Mouse (Mus musculus) embryonic facial prominence, embryonic 13.5 days (tissue): Measurements from ENCODE around the gene Slc30a4. TPM values are rescaled to one million over a fixed set of nuclear protein-coding genes. Genes with fewer than 3 reads are reported as not detected.
A peak's percentile ranks its signal among the peaks of the same experiment; 100 is the strongest.

Source experiments
- ATAC-seq: fragments of 200-750 bp; cut with Nextera tagmentation; 2 replicates; pipeline ENCODE4 v1.8.0; 2017; ENCODE audit warnings: low read depth; ENCODE audit not compliant: insufficient number of reproducible peaks, insufficient read depth, low FRiP score, low TSS enrichment
- H3K27ac ChIP-seq: fragments of 300-500 bp; sonication (generic); 2 replicates; pipeline ENCODE4 v1.5.1; 2015; ENCODE audit warnings: moderate library complexity, mild to moderate bottlenecking, inconsistent platforms
- H3K27me3 ChIP-seq: fragments of 300-500 bp; sonication (generic); 2 replicates; pipeline ENCODE4 v1.6.1; 2015; ENCODE audit warnings: mild to moderate bottlenecking, inconsistent platforms
- H3K36me3 ChIP-seq: fragments of 300-500 bp; sonication (generic); 2 replicates; pipeline ENCODE4 v1.6.1; 2015; ENCODE audit warnings: mild to moderate bottlenecking, inconsistent platforms
- H3K4me1 ChIP-seq: fragments of 300-500 bp; sonication (generic); 2 replicates; pipeline ENCODE4 v1.6.1; 2015; ENCODE audit warnings: inconsistent platforms
- H3K4me2 ChIP-seq: fragments of 300-500 bp; sonication (generic); 2 replicates; pipeline ENCODE4 v1.6.1; 2015; ENCODE audit warnings: moderate library complexity, mild to moderate bottlenecking, inconsistent platforms
- H3K4me3 ChIP-seq: fragments of 300-500 bp; sonication (generic); 2 replicates; pipeline ENCODE4 v1.5.1; 2015; ENCODE audit warnings: mild to moderate bottlenecking, inconsistent platforms
- H3K9ac ChIP-seq: fragments of 300-500 bp; sonication (generic); 2 replicates; pipeline ENCODE4 v1.6.1; 2015; ENCODE audit warnings: mild to moderate bottlenecking, inconsistent platforms
- H3K9me3 ChIP-seq: fragments of 300-500 bp; sonication (generic); 2 replicates; pipeline ENCODE4 v1.6.1; 2016; ENCODE audit warnings: inconsistent platforms
- WGBS: fragments of 180-500 bp; shearing (Covaris S2); methylation state at CpG from one replicate; pipeline ENCODE4 v1.1.7; 2015; ENCODE audit warnings: mixed read lengths; 5-methylcytosine and 5-hydroxymethylcytosine counted together
- microRNA counts: library from miRNA; unstranded; fragments of <30 nt; microRNA quantifications from one replicate; lab custom pipeline; 2016
- microRNA-seq: library from miRNA; unstranded; fragments of <30 nt; microRNA quantifications from one replicate; pipeline ENCODE4, GENCODE M21; 2016
- polyA plus RNA-seq: library from polyadenylated mRNA; unstranded; fragments of >200 nt; fragmentation: Nextera tagmentation; extraction: Ambion mirVana; gene quantifications from 2 replicates; pipeline ENCODE4 v1.2.1, GENCODE M21; 2015

Slc30a4 gene
- polyA plus RNA-seq, 1 experiment from 2014 or later: 8.5 TPM

GRCm38 (mm10) chr2:122638673-122639072 is 63.8 kb downstream of the Slc30a4 start:
- Histone ChIP-seq H3K4me3 (no peak overlapping the region), H3K27ac (no peak overlapping the region), H3K4me1 (no peaks in the 10 kb centered on the region), H3K36me3 (peaks cover 6% of the 10 kb centered on the region), H3K4me2 (no peak overlapping the region), H3K9ac (no peak overlapping the region), H3K9me3 (no peaks in the 10 kb centered on the region), H3K27me3 (peaks cover 25% of the 10 kb centered on the region)
- WGBS: 38% methylated on average over 5 of the region's 5 CpGs
- ATAC-seq: no peak

DNA sequence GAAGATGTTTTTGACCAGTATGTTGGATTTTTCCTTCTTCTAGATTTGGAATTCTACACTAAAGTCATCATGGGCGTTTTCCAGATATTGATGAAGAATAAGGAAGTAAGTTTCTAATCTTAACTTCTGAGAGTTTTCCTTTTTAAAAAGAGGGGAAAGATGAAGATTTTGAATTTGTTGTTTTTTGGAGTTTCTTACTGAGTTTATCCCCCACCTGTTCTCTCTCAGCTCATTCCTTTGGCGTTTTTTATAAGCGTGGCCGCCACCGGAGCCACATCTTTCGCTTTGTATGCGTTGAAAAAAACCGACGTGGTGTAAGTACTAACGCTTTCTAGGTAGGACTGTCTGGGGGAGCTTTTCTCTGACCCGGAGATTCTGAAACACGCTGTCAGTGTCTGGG is 64.4 kb downstream of the Slc30a4 start:
- Histone ChIP-seq H3K27me3 (peaks cover 25% of the 10 kb centered on the region), H3K36me3 (peaks cover 12% of the 10 kb centered on the region), H3K4me3 (peak overlapping the region; percentile 46), H3K9ac (peak overlapping the region; percentile 61), H3K27ac (no peak overlapping the region), H3K9me3 (no peaks in the 10 kb centered on the region), H3K4me1 (no peaks in the 10 kb centered on the region), H3K4me2 (peak overlapping the region; percentile 75)
- 26% methylated on average over 12 of the region's 12 CpGs for WGBS
- ATAC-seq: no peak

- Histone ChIP-seq H3K9me3 (no peaks in the 10 kb centered on the region), H3K4me3 (peak overlapping the region; percentile 46), H3K36me3 (peaks cover 15% of the 10 kb centered on the region), H3K27me3 (peaks cover 25% of the 10 kb centered on the region), H3K9ac (peak overlapping the region; percentile 61), H3K4me2 (peak overlapping the region; percentile 75), H3K27ac (no peak overlapping the region), H3K4me1 (no peaks in the 10 kb centered on the region)
- no peak for ATAC-seq
- WGBS: under 1% methylated on average over 36 of the region's 36 CpGs
These were observed 64.9 kb downstream of the Slc30a4 start for GRCm38 (mm10) chr2:122637526-122637997.

- Histone ChIP-seq H3K27me3 (peaks cover 25% of the 10 kb centered on the region), H3K4me3 (peak within 1 kb of the TSS; percentile 46), H3K27ac (no peak within 1 kb of the TSS), H3K9ac (peak within 1 kb of the TSS; percentile 61), H3K4me2 (peak within 1 kb of the TSS; percentile 75), H3K9me3 (no peaks in the 10 kb centered on the region), H3K4me1 (peaks cover 2% of the 10 kb centered on the region; the same call in 1 of the 2 replicates), H3K36me3 (peaks cover 19% of the 10 kb centered on the region)
- 38% methylated on average over 3 of the region's 3 CpGs for WGBS
- ATAC-seq: no peak
These were observed 65.8 kb downstream of the Slc30a4 start, which contains the start of gene AA467197 for GRCm38 (mm10) chr2:122636686-122637085. AA467197 (plus strand) TSS chr2:122636986.

MicroRNA genes within 50 kb of the gene (microRNA counts, 519-probe panel; counts per million panel counts)
- microRNA mmu-miR-147 (lab: Ali Mortazavi, UCI): 236 counts per million, percentile 44 among the panel's probes with 10 or more counts

Small RNA genes within 50 kb of the gene (microRNA-seq; reads per million reads assigned to microRNA genes)
- 7.2 reads per million, percentile 24 among the genes with 10 or more reads in this experiment for gene Mir147

Other genes starting within 250 kb of the Slc30a4 start
- not detected in 2 replicates for gene Gm14085, start 217.7 kb downstream of the Slc30a4 start, polyA plus RNA-seq
- 10.5 and 10.6 TPM in 2 replicates for gene Gatm, start 91.4 kb downstream of the Slc30a4 start, polyA plus RNA-seq
- 0.73 TPM in 1 of 2 replicates, not detected in the other for gene AA467197, start 65.7 kb downstream of the Slc30a4 start, polyA plus RNA-seq
- 50.9 and 56.1 TPM in 2 replicates for gene Bloc1s6, start 35.8 kb upstream of the Slc30a4 start, polyA plus RNA-seq
- gene Sqor, start 62.6 kb upstream of the Slc30a4 start, polyA plus RNA-seq: 4.7 and 5.8 TPM in 2 replicates